Mouse (Mus musculus): Measurements from ENCODE around the gene Hspa12b. TPM values are rescaled to one million over a fixed set of nuclear protein-coding genes. Genes with fewer than 3 reads are reported as not detected.

Hspa12b gene
- polyA plus RNA-seq (2012; rRNA removed): 42.7 and 54.6 TPM in 2 replicates
- 10.2 and 10.9 TPM in 2 replicates for polyA plus RNA-seq (2014; fragmentation: Nextera tagmentation; extraction: Ambion mirVana)

DNA sequence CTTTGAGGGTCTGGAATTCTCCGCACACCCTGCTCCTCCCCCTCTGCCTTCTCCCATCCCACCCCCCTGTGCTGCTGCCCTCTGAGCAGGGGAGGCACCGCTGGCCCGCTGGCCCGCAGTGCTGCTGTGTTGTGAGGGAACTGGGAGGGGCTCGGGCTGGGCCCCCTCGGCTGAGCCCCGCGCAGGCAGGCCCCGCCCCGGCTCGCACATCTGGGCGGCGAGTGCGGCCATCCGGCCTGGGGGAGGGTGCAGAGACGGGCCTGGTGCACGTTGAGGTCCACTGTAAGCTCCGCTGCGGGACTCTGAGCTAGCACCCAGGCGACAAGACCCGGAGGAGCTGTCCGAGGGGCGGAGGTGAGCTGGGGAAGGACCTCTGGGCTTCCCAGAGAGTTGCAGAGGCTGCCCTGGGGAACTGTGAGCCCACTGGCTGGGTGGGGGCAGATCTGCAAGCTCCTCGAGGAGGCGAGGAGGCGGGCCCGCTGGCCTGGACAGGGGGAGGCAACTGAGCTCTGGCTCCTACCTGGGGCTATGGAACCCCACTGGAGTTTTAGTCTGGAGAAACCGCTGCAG lies at the start of gene Hspa12b:
Gene Hspa12b (plus strand): TSS at position 120 of the 570 bp plus-strand sequence.
- under 1% methylated on average over 21 of the region's 28 CpGs for WGBS
- DNase-seq (ENCODE audit: low spot score) (peak; percentile 72), ATAC-seq (ENCODE audit: low FRiP score, low read depth) (peak; percentile 96)
- Histone ChIP-seq H3K9ac (ENCODE audit: low read depth, low read length, severe bottlenecking) (peak within 1 kb of the TSS; percentile 94), H3K9me3 (ENCODE audit: control insufficient read depth, low read length) (no peaks in the 10 kb centered on the region), H3K4me2 (replicated peaks; ENCODE audit: low read depth, low read length, severe bottlenecking) (peak within 1 kb of the TSS; percentile 77), H3K36me3 (ENCODE audit: control insufficient read depth, insufficient read depth, low read length) (peaks cover 11% of the 10 kb centered on the region), H3K4me3 (replicated peaks; ENCODE audit: low read length) (peak within 1 kb of the TSS; percentile 77), H3K27me3 (ENCODE audit: control insufficient read depth, insufficient read depth, low read length) (no peaks in the 10 kb centered on the region), H3K27ac (replicated peaks; ENCODE audit: low read depth, low read length) (peak within 1 kb of the TSS; percentile 93), H3K4me1 (ENCODE audit: control insufficient read depth, insufficient read depth, low read length) (peaks cover 23% of the 10 kb centered on the region)
- peak; percentile 82; the same call in 1 of the 2 replicates for TF ChIP-seq POLR2A (IDR thresholded peaks at IDR 0.05; ENCODE audit: borderline replicate concordance, extremely low read depth, insufficient read depth, insufficient read length)

DNA sequence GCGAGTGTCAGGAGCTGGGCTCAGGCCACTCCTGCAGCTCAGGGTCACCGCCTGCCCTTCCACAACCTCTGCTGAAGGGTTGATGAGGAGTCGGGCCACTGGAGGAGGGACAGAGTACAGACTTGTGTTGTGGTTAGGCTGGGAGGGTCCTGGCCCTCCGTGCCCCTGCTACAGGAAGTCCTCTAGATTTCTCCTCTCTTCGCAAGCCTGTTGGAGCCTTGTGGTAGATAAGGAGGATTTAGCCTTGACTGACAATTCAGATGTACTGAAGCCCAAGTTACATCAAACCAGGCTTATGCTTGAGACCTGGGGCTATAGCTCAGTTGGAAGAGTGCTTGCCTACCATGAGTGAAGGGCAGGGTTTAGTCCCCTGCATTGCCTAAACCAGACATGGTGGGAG lies 46.6 kb upstream of the Hspa12b start:
- no peaks in the 10 kb centered on the region for H3K36me3 ChIP-seq (ENCODE audit: control insufficient read depth, insufficient read depth, low read length)
- no peak for TF ChIP-seq POLR2A (IDR thresholded peaks at IDR 0.05; ENCODE audit: borderline replicate concordance, extremely low read depth, insufficient read depth, insufficient read length)
- no peak for DNase-seq (ENCODE audit: low spot score)
- H3K27me3 ChIP-seq (ENCODE audit: control insufficient read depth, insufficient read depth, low read length): no peaks in the 10 kb centered on the region
- no peaks in the 10 kb centered on the region for H3K4me1 ChIP-seq (ENCODE audit: control insufficient read depth, insufficient read depth, low read length)
- H3K9me3 ChIP-seq (ENCODE audit: control insufficient read depth, low read length): no peaks in the 10 kb centered on the region
- WGBS: 76% methylated on average over 5 of the region's 5 CpGs
- H3K4me2 ChIP-seq (replicated peaks; ENCODE audit: low read depth, low read length, severe bottlenecking): no peak overlapping the region
- no peak overlapping the region for H3K9ac ChIP-seq (ENCODE audit: low read depth, low read length, severe bottlenecking)
- ATAC-seq (ENCODE audit: low FRiP score, low read depth): no peak
- H3K27ac ChIP-seq (replicated peaks; ENCODE audit: low read depth, low read length): no peak overlapping the region
- no peak overlapping the region for H3K4me3 ChIP-seq (replicated peaks; ENCODE audit: low read length)

- Histone ChIP-seq H3K4me2 (replicated peaks; ENCODE audit: low read depth, low read length, severe bottlenecking) (no peak overlapping the region), H3K4me3 (replicated peaks; ENCODE audit: low read length) (no peak overlapping the region), H3K27ac (replicated peaks; ENCODE audit: low read depth, low read length) (no peak overlapping the region), H3K27me3 (ENCODE audit: control insufficient read depth, insufficient read depth, low read length) (no peaks in the 10 kb centered on the region), H3K36me3 (ENCODE audit: control insufficient read depth, insufficient read depth, low read length) (no peaks in the 10 kb centered on the region), H3K4me1 (ENCODE audit: control insufficient read depth, insufficient read depth, low read length) (no peaks in the 10 kb centered on the region), H3K9me3 (ENCODE audit: control insufficient read depth, low read length) (no peaks in the 10 kb centered on the region), H3K9ac (ENCODE audit: low read depth, low read length, severe bottlenecking) (no peak overlapping the region)
- DNase-seq (ENCODE audit: low spot score) (no peak), ATAC-seq (ENCODE audit: low FRiP score, low read depth) (no peak)
- no peak for TF ChIP-seq POLR2A (IDR thresholded peaks at IDR 0.05; ENCODE audit: borderline replicate concordance, extremely low read depth, insufficient read depth, insufficient read length)
- WGBS: 78% methylated on average over 4 of the region's 4 CpGs
Observed at GRCm38 (mm10) chr2:131084206-131084605, 42.9 kb upstream of the Hspa12b start.

DNA sequence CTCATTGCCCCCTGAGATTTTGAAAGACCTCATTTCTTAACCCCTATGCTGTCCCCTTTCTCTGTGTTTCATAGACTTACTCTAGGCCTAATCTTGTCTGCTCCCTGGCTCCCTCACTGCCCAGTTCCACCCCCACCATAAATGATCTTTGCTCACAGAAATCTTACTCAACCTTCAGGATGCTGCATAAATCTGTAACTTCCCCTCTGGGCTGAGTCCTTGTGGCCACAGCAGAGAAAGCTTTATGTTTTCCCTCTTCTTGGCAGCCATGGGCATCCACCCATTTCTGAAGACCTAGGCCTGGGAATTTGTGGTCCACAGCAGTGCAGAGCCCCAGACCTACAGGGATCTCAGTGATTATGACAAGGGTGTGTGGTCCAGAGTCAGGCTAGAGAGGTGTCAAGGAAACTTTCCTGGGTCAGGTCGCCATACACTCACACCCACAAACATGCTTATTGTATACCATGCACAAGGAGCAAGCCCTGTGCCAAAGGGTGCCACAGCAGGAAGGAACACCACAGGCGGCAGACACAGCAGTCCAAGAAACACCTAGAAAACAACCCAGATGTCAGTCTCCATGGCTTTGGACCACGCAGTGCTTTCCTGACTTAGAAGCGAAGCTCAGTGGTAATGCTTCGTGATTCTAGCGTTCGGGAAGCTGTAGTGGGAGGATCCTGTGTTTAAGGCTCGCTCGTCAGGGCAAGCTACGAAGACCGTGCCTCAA lies 40.3 kb upstream of the Hspa12b start, which contains the start of gene Siglec1:
Gene Siglec1 (minus strand): TSS at position 99 of the 724 bp plus-strand sequence.
- WGBS: 84% methylated on average over 11 of the region's 11 CpGs
- no peak for DNase-seq (ENCODE audit: low spot score)
- H3K27ac ChIP-seq (replicated peaks; ENCODE audit: low read depth, low read length): no peak within 1 kb of the TSS
- H3K9ac ChIP-seq (ENCODE audit: low read depth, low read length, severe bottlenecking): no peak within 1 kb of the TSS
- no peak for TF ChIP-seq POLR2A (IDR thresholded peaks at IDR 0.05; ENCODE audit: borderline replicate concordance, extremely low read depth, insufficient read depth, insufficient read length)
- H3K4me2 ChIP-seq (replicated peaks; ENCODE audit: low read depth, low read length, severe bottlenecking): no peak within 1 kb of the TSS
- ATAC-seq (ENCODE audit: low FRiP score, low read depth): no peak
- no peaks in the 10 kb centered on the region for H3K9me3 ChIP-seq (ENCODE audit: control insufficient read depth, low read length)
- no peaks in the 10 kb centered on the region for H3K36me3 ChIP-seq (ENCODE audit: control insufficient read depth, insufficient read depth, low read length)
- H3K4me1 ChIP-seq (ENCODE audit: control insufficient read depth, insufficient read depth, low read length): no peaks in the 10 kb centered on the region
- no peaks in the 10 kb centered on the region for H3K27me3 ChIP-seq (ENCODE audit: control insufficient read depth, insufficient read depth, low read length)
- no peak within 1 kb of the TSS for H3K4me3 ChIP-seq (replicated peaks; ENCODE audit: low read length)

GRCm38 (mm10) chr2:131088581-131088980 lies 38.5 kb upstream of the Hspa12b start:
- H3K27me3 ChIP-seq (ENCODE audit: control insufficient read depth, insufficient read depth, low read length): no peaks in the 10 kb centered on the region
- H3K9me3 ChIP-seq (ENCODE audit: control insufficient read depth, low read length): no peaks in the 10 kb centered on the region
- H3K9ac ChIP-seq (ENCODE audit: low read depth, low read length, severe bottlenecking): no peak overlapping the region
- no peak overlapping the region for H3K27ac ChIP-seq (replicated peaks; ENCODE audit: low read depth, low read length)
- H3K4me3 ChIP-seq (replicated peaks; ENCODE audit: low read length): no peak overlapping the region
- WGBS: 83% methylated on average over 4 of the region's 4 CpGs
- TF ChIP-seq POLR2A (IDR thresholded peaks at IDR 0.05; ENCODE audit: borderline replicate concordance, extremely low read depth, insufficient read depth, insufficient read length): no peak
- H3K4me1 ChIP-seq (ENCODE audit: control insufficient read depth, insufficient read depth, low read length): no peaks in the 10 kb centered on the region
- DNase-seq (ENCODE audit: low spot score) (no peak), ATAC-seq (ENCODE audit: low FRiP score, low read depth) (no peak)
- no peaks in the 10 kb centered on the region for H3K36me3 ChIP-seq (ENCODE audit: control insufficient read depth, insufficient read depth, low read length)
- no peak overlapping the region for H3K4me2 ChIP-seq (replicated peaks; ENCODE audit: low read depth, low read length, severe bottlenecking)
